ENCODE assay signal across 8 mouse cellular contexts in the genomic region with DNA sequence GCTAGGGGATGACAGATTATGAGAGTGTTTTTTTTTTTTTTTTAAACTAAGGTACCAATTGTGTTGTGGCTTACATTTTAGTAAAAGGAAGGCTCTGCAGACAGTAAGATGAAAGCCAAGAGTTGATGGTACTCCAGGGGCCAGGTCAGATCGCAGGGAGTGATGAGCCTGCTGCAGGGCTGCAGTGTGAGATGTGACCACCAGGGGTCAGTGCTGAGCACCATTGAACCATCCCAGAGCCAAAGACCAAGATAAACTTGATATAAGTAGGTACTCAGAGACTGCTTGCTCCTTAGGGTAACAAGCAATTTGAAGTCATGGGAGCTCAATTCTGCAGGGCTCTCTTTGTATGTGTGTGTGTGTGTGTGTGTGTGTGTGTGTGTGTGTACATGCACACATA. TPM values are rescaled to one million over a fixed set of nuclear protein-coding genes. Genes with fewer than 3 reads are reported as not detected.
A peak's percentile ranks its signal among the peaks of the same experiment; 100 is the strongest.
DNase-seq lines count a peak whose midpoint lies in the region; ATAC-seq and TF ChIP-seq lines count a peak whose summit lies in the region.
"Had no signal": no experiment of that assay in that cellular context is flagged by ENCODE, and none has a peak within 500 bp of the region (broad histone marks: within the 10 kb centered on the region; RNA-seq: fewer than 3 reads in every experiment).

No protein-coding gene starts in this region.

- H3K4me1 ChIP-seq in midbrain, embryonic 11.5 days (ENCODE audit: control insufficient read depth, insufficient read depth, low read length) = no peaks in the 10 kb centered on the region
- no peaks in the 10 kb centered on the region for H3K4me1 ChIP-seq in midbrain, embryonic 16.5 days (ENCODE audit: control insufficient read depth, insufficient read depth, low read length)
- H3K4me1 ChIP-seq in liver, embryonic 14.5 days (replicated peaks; ENCODE audit: control insufficient read depth in 2 of 2, insufficient read depth in 2 of 2, low read length in 1 of 2) = no peaks in the 10 kb centered on the region

- H3K36me3 ChIP-seq in midbrain, embryonic 11.5 days (ENCODE audit: control insufficient read depth, insufficient read depth, low read length) = no peaks in the 10 kb centered on the region
- H3K36me3 ChIP-seq in midbrain, embryonic 16.5 days (ENCODE audit: control insufficient read depth, insufficient read depth, low read length) = no peaks in the 10 kb centered on the region
- no peaks in the 10 kb centered on the region for H3K36me3 ChIP-seq in liver, embryonic 14.5 days (replicated peaks; ENCODE audit: control insufficient read depth, insufficient read depth, low read depth)

- peak; percentile 52; the same call in 1 of the 2 replicates for ATAC-seq in midbrain, embryonic 11.5 days (ENCODE audit: low FRiP score)
- ATAC-seq in midbrain, embryonic 16.5 days = no peak
- no peak for ATAC-seq in liver, embryonic 14.5 days (ENCODE audit: insufficient read depth)

- H3K9ac ChIP-seq in midbrain, embryonic 11.5 days (ENCODE audit: low read length) = no peak overlapping the region
- no peak overlapping the region for H3K9ac ChIP-seq in midbrain, embryonic 16.5 days (ENCODE audit: low read depth, low read length)
- H3K9ac ChIP-seq in liver, embryonic 14.5 days (replicated peaks) = no peak overlapping the region

- H3K27me3 ChIP-seq in midbrain, embryonic 11.5 days (ENCODE audit: control insufficient read depth, insufficient read depth, low read length) = no peaks in the 10 kb centered on the region
- no peaks in the 10 kb centered on the region for H3K27me3 ChIP-seq in midbrain, embryonic 16.5 days (ENCODE audit: control insufficient read depth, insufficient read depth, low read depth, low read length)
- no peaks in the 10 kb centered on the region for H3K27me3 ChIP-seq in liver, embryonic 14.5 days (ENCODE audit: control insufficient read depth, insufficient read depth, low read length)

- DNase-seq in midbrain, embryonic 11.5 days (ENCODE audit: low spot score, missing footprints) = peak; percentile 96
- peak; percentile 54 to 85 for DNase-seq in adrenal gland, adult (ENCODE audit: inconsistent age in 2 of 2, low spot score in 1 of 2)
- DNase-seq in cerebellum, adult 9-10 months = peak; percentile 81
- peak; percentile 9 to 41 for DNase-seq in gastrocnemius, postnatal 36 days
- no peak for DNase-seq in liver, embryonic 14.5 days (ENCODE audit: low read depth in 3 of 3, low spot score in 3 of 3)
- DNase-seq in right cerebral cortex, postnatal 25 days = peak; percentile 40

- H3K4me2 ChIP-seq in midbrain, embryonic 11.5 days = no peak overlapping the region
- H3K4me2 ChIP-seq in midbrain, embryonic 16.5 days (ENCODE audit: low read length) = no peak overlapping the region
- H3K4me2 ChIP-seq in liver, embryonic 14.5 days (ENCODE audit: low read depth) = no peak overlapping the region

- no peaks in the 10 kb centered on the region for H3K9me3 ChIP-seq in midbrain, embryonic 11.5 days (ENCODE audit: control insufficient read depth, low read length)
- no peaks in the 10 kb centered on the region for H3K9me3 ChIP-seq in midbrain, embryonic 16.5 days (replicated peaks; ENCODE audit: control insufficient read depth, low read length, poor library complexity, severe bottlenecking)
- no peaks in the 10 kb centered on the region for H3K9me3 ChIP-seq in liver, embryonic 14.5 days (ENCODE audit: control insufficient read depth, low read length)

- intact Hi-C loops in gastrocnemius, postnatal 36 days (cut with DNase I) = loop anchor here (10.0 kb wide), 1 partner anchor 450 kb away; no protein-coding TSS in a partner anchor

- H3K27ac ChIP-seq in midbrain, embryonic 11.5 days (ENCODE audit: low read depth, low read length) = no peak overlapping the region
- H3K27ac ChIP-seq in midbrain, embryonic 16.5 days (ENCODE audit: low read length) = no peak overlapping the region
- H3K27ac ChIP-seq in liver, embryonic 14.5 days = no peak overlapping the region

- no peak overlapping the region for H3K4me3 ChIP-seq in midbrain, embryonic 11.5 days (ENCODE audit: low read depth, low read length)
- no peak overlapping the region for H3K4me3 ChIP-seq in midbrain, embryonic 16.5 days (ENCODE audit: low read depth, low read length)
- H3K4me3 ChIP-seq in liver, embryonic 14.5 days (ENCODE audit: insufficient read depth in 1 of 2, low read depth in 2 of 2, low read length in 2 of 2) = no peak overlapping the region

- TF ChIP-seq CTCF in liver, embryonic 14.5 days (IDR thresholded peaks at IDR 0.05; ENCODE audit: low read depth) = peak; percentile 88

- TF ChIP-seq EP300 in liver, embryonic 14.5 days (IDR thresholded peaks at IDR 0.05; ENCODE audit: low read depth) = no peak

- 43% methylated on average over 1 of the region's 1 CpGs for WGBS in midbrain, embryonic 11.5 days
- 37% methylated on average over 1 of the region's 1 CpGs for WGBS in midbrain, embryonic 16.5 days
- WGBS in liver, embryonic 14.5 days (ENCODE audit: insufficient replicate concordance) = 52% methylated on average over 1 of the region's 1 CpGs

RNA-seq across cellular contexts. Expression of a gene that starts 20.8 kb away (rescaled TPM):
- not detected in 2 replicates for polyA plus RNA-seq in midbrain, embryonic 11.5 days (2014; fragmentation: Nextera tagmentation; extraction: Ambion mirVana)
- polyA plus RNA-seq in midbrain, embryonic 16.5 days (2015; fragmentation: Nextera tagmentation; extraction: Ambion mirVana) = not detected in 2 replicates
- total RNA-seq in gastrocnemius, postnatal 36 days (2021) = not detected
- not detected in 2 replicates for polyA plus RNA-seq in liver, embryonic 14.5 days (2012; rRNA removed)
- not detected in 2 replicates for polyA plus RNA-seq in liver, embryonic 14.5 days (2014; fragmentation: Nextera tagmentation; extraction: Ambion mirVana)
- polyA plus RNA-seq: large intestine, adult 2 months had no signal

RNA-seq across cellular contexts. Expression of a gene that starts 35.9 kb away (rescaled TPM):
- 0.34 and 0.47 TPM in 2 replicates for polyA plus RNA-seq in midbrain, embryonic 11.5 days (2014; fragmentation: Nextera tagmentation; extraction: Ambion mirVana)
- 23.0 and 32.7 TPM in 2 replicates for polyA plus RNA-seq in midbrain, embryonic 16.5 days (2015; fragmentation: Nextera tagmentation; extraction: Ambion mirVana)
- total RNA-seq in gastrocnemius, postnatal 36 days (2021) = not detected
- polyA plus RNA-seq in liver, embryonic 14.5 days (2012; rRNA removed) = not detected in 2 replicates
- not detected in 2 replicates for polyA plus RNA-seq in liver, embryonic 14.5 days (2014; fragmentation: Nextera tagmentation; extraction: Ambion mirVana)

Comparison
In these comparisons a context has a peak if more than half of its experiments do, and no peak if none do; other contexts are left out.
1. RNA of a gene that starts 35.9 kb away (polyA plus RNA-seq): 23.0 to 32.7 TPM in midbrain, embryonic 16.5 days; 0.34 to 0.47 TPM in midbrain, embryonic 11.5 days and not detected in liver, embryonic 14.5 days; every median in the first group is over 10 times any median in the second.
2. DNase-seq: peak in midbrain, embryonic 11.5 days (single experiment), adrenal gland, adult (2 of 2), cerebellum, adult 9-10 months (single experiment), gastrocnemius, postnatal 36 days (2 of 2) and right cerebral cortex, postnatal 25 days (single experiment); none in liver, embryonic 14.5 days (0 of 3).